Mouse (Mus musculus) liver, embryonic 11.5 days (tissue): ENCODE data around the gene B230219D22Rik. TPM values are rescaled to one million over a fixed set of nuclear protein-coding genes. Genes with fewer than 3 reads are reported as not detected.

ENCODE experiments used
- ATAC-seq: fragments of 200-750 bp; cut with Nextera tagmentation; replicated peaks from 2 replicates; pipeline ENCODE4 v1.8.0; 2017; ENCODE audit warnings: moderate number of reproducible peaks, mild to moderate bottlenecking, moderate TSS enrichment, moderate library complexity; ENCODE audit not compliant: low FRiP score
- DNase-seq: peaks from one replicate; pipeline ENCODE4 v3.0.0-alpha.2; 2017; ENCODE audit warnings: low spot score
- H3K27ac ChIP-seq: fragments of 300-500 bp; sonication (generic); 2 replicates; pipeline ENCODE4 v1.5.1; 2014; ENCODE audit warnings: mild to moderate bottlenecking, low read depth, low read length, control low read depth
- H3K27me3 ChIP-seq: fragments of 300-500 bp; sonication (generic); replicated peaks from 2 replicates; pipeline ENCODE4 v1.6.1; 2014; ENCODE audit warnings: low read length, mixed read lengths; ENCODE audit not compliant: control insufficient read depth, insufficient read depth
- H3K36me3 ChIP-seq: fragments of 300-500 bp; sonication (generic); 2 replicates; pipeline ENCODE4 v1.6.1; 2014; ENCODE audit warnings: mild to moderate bottlenecking, low read length, moderate library complexity, mixed read lengths; ENCODE audit not compliant: control insufficient read depth, insufficient read depth
- H3K4me1 ChIP-seq: fragments of 300-500 bp; sonication (generic); replicated peaks from 2 replicates; pipeline ENCODE4 v1.6.1; 2014; ENCODE audit warnings: low read length, mixed read lengths; ENCODE audit not compliant: control insufficient read depth, insufficient read depth
- H3K4me2 ChIP-seq: fragments of 300-500 bp; sonication (generic); 2 replicates; pipeline ENCODE4 v1.6.1; 2014; ENCODE audit warnings: mild to moderate bottlenecking, control low read depth, moderate library complexity
- H3K4me3 ChIP-seq: fragments of 300-500 bp; sonication (generic); 2 replicates; pipeline ENCODE4 v1.5.1; 2014; ENCODE audit warnings: low read depth, low read length, control low read depth
- H3K9ac ChIP-seq: fragments of 300-500 bp; sonication (generic); 2 replicates; pipeline ENCODE4 v1.6.1; 2014; ENCODE audit warnings: low read depth, low read length, control low read depth
- H3K9me3 ChIP-seq: fragments of 300-500 bp; sonication (generic); 2 replicates; pipeline ENCODE4 v1.6.1; 2016; ENCODE audit warnings: low read length, inconsistent platforms, mixed read lengths; ENCODE audit not compliant: control insufficient read depth
- WGBS: fragments of 180-500 bp; shearing (Covaris S2); extraction: QIAGEN DNeasy Blood & Tissue Kit; methylation state at CpG from one replicate; pipeline ENCODE4 v1.1.7; 2014; 5-methylcytosine and 5-hydroxymethylcytosine counted together
- polyA plus RNA-seq: library from polyadenylated mRNA; unstranded; fragments of >200 nt; fragmentation: Nextera tagmentation; extraction: Ambion mirVana; gene quantifications from 2 replicates; pipeline ENCODE4 v1.2.1, GENCODE M21; 2014

The B230219D22Rik gene
- 39.3 and 42.8 TPM in 2 replicates for polyA plus RNA-seq

DNA sequence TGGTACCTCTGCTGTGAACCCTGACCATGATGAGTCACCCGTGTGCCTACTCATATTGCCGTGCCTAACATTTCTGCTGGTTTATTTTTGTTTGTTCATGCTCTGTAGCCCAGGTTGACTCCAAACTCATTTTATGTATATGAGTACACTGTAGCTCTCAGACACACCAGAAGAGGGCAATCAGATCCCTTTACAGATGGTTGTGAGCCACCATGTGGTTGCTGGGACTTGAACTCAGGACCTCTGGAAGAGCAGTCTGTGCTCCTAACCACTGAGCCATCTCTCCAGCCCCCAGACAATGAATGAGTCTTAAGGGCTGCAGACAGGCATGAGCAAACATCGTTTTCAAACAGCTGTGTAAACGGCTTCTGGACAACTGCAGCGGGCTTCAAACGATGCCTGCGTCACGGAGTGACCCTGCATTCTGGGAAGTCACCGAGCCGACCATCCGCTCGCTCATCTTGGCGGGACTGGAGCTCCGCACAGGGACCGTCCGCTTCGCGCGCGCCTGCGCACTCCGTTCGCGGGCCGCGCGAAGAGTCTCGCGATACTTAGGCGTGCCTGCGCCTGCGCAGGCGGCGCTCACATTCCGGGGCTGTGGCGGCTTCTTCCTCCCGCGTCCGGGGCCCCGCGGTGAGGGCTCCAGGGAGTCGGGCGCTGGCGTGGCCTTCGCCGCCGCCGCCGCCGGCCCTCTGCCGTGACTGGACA lies at the start of gene B230219D22Rik:
B230219D22Rik (plus strand) TSS at position 590 of the 708 bp plus-strand sequence.
- no peaks in the 10 kb centered on the region for H3K36me3 ChIP-seq
- DNase-seq (peak; percentile 87), ATAC-seq (peak; percentile 95)
- peak within 1 kb of the TSS; percentile 98 for H3K4me3 ChIP-seq
- H3K27ac ChIP-seq: peak within 1 kb of the TSS; percentile 99
- H3K4me1 ChIP-seq: peaks cover 14% of the 10 kb centered on the region
- peak within 1 kb of the TSS; percentile 78 for H3K4me2 ChIP-seq
- H3K27me3 ChIP-seq: no peaks in the 10 kb centered on the region
- no peaks in the 10 kb centered on the region for H3K9me3 ChIP-seq
- H3K9ac ChIP-seq: peak within 1 kb of the TSS; percentile 100
- 2% methylated on average over 51 of the region's 51 CpGs for WGBS

DNA sequence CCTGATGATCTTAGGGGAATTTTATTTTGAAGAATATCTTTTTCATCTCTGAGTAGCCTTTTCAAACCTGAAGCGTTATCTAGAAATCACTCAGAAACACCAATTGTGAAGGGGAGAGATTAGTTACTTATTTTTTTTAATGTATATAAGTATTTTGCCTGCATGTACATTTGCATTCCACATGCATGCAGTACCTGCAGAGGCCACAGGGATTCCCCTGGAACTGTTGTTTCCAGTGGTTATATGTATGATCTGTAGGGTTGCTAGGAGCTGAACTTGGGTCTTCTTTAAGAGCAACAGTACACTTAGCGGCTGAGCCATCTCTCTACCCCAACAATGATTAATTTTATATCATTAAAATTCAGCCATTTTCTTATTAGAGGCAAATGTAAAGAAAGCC lies 48.4 kb upstream of the B230219D22Rik start:
- peaks cover 46% of the 10 kb centered on the region for H3K36me3 ChIP-seq
- DNase-seq: no peak

DNA sequence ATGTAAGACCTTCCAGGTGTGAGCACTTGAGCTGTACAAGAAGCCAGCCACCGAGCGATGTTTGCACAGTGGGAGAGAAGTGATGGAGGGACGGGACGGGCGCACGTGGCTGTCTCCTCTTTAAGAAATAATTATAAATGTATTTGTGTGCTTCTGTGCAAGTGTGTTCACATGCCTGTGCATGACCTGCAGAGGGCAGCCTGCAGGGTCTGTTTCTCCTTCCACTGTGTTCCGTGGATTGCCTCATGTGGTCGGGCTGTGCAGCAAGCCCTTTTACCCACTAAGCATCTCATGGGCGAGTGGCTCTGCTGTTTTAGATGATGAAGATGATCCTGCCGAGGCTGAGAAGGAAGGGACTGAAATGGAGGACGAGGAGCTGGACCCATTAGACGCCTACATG lies 42.8 kb upstream of the B230219D22Rik start:
- Histone ChIP-seq H3K9ac (no peak overlapping the region), H3K9me3 (no peaks in the 10 kb centered on the region), H3K4me3 (no peak overlapping the region), H3K36me3 (peaks cover 74% of the 10 kb centered on the region), H3K4me2 (no peak overlapping the region), H3K4me1 (no peaks in the 10 kb centered on the region), H3K27me3 (no peaks in the 10 kb centered on the region), H3K27ac (no peak overlapping the region)
- WGBS: 89% methylated on average over 12 of the region's 12 CpGs
- ATAC-seq (no peak), DNase-seq (no peak)

More for the DNA sequence above, 48.4 kb upstream of the B230219D22Rik start:
- no peak overlapping the region for H3K4me3 ChIP-seq
- no peak overlapping the region for H3K9ac ChIP-seq
- no peaks in the 10 kb centered on the region for H3K27me3 ChIP-seq
- WGBS: 92% methylated on average over 2 of the region's 2 CpGs
- H3K27ac ChIP-seq: no peak overlapping the region
- H3K4me2 ChIP-seq: no peak overlapping the region
- no peaks in the 10 kb centered on the region for H3K4me1 ChIP-seq
- H3K9me3 ChIP-seq: no peaks in the 10 kb centered on the region
- no peak for ATAC-seq

DNA sequence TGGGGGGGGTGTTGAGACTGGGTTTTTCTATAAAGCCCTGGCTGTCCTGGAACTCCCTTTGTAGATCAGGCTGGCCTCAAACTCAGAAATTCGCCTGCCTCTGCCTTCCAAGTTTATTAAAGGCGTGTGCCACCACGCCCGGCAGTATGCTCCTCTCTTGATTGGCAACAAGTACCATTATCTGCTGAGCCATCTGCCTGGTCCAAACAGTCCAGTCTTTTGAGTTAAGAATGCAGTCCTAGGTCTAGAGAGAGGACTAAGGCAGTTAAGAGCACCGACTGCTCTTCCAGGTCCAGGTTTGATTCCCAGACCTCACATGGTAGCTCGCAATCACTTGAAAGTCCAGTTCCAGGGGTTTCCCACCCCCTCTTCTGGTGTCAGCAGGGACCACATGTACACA lies 41.9 kb upstream of the B230219D22Rik start:
- DNase-seq (no peak), ATAC-seq (no peak)
- WGBS: 82% methylated on average over 6 of the region's 6 CpGs
- H3K27ac ChIP-seq: no peak overlapping the region
- H3K36me3 ChIP-seq: peaks cover 74% of the 10 kb centered on the region
- no peak overlapping the region for H3K9ac ChIP-seq
- H3K4me3 ChIP-seq: no peak overlapping the region
- no peaks in the 10 kb centered on the region for H3K4me1 ChIP-seq
- H3K27me3 ChIP-seq: no peaks in the 10 kb centered on the region
- no peaks in the 10 kb centered on the region for H3K9me3 ChIP-seq
- no peak overlapping the region for H3K4me2 ChIP-seq

DNA sequence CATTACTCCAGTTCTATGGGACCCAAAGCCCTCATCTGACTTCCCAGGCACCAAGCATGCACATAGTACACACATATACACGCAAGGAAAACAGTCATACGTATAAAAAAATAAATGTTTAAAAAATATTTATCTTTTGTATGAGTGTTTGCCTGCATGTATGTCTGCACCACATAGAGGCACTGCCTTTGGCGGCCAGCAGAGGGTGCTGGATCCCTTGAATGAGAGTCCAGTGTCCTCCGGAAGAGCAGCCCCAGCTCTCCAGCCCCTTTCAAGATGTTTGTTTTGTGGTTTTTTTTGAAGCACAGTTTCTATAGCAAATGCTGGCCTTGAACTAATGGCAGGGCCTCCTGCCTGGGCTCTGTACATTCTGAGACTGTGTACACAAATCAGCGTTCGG lies 24.4 kb upstream of the B230219D22Rik start:
- Histone ChIP-seq H3K36me3 (peaks cover 69% of the 10 kb centered on the region), H3K27me3 (no peaks in the 10 kb centered on the region), H3K4me3 (no peak overlapping the region), H3K4me2 (no peak overlapping the region), H3K27ac (no peak overlapping the region), H3K9me3 (peaks cover 3% of the 10 kb centered on the region; the same call in 1 of the 2 replicates), H3K4me1 (no peaks in the 10 kb centered on the region), H3K9ac (no peak overlapping the region)
- 81% methylated on average over 6 of the region's 6 CpGs for WGBS
- no peak for ATAC-seq
- DNase-seq: no peak

DNA sequence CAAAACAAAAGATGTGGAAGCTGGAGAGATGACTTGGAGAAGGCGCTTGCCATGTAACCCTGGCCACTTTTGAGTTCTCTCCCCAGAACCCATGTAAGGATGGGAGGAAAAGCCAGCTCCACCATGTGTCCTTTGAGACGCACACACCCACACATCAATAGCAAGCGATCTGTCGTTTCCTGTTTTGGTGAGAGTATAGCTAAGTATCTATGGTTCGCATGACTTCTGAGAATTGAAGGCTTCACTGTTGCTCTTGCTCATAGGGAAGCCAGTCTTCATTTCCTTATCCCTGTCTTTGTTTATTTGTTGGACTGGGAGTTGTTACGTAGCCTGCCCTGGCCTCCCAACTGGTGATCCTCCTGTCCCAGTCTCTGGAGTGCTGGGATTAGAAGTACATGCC lies 20.2 kb upstream of the B230219D22Rik start:
- Histone ChIP-seq H3K4me2 (no peak overlapping the region), H3K4me3 (no peak overlapping the region), H3K9me3 (peaks cover 3% of the 10 kb centered on the region; the same call in 1 of the 2 replicates), H3K36me3 (peaks cover 56% of the 10 kb centered on the region), H3K27ac (no peak overlapping the region), H3K9ac (no peak overlapping the region), H3K4me1 (no peaks in the 10 kb centered on the region), H3K27me3 (no peaks in the 10 kb centered on the region)
- 89% methylated on average over 6 of the region's 6 CpGs for WGBS
- ATAC-seq: no peak
- DNase-seq: no peak

DNA sequence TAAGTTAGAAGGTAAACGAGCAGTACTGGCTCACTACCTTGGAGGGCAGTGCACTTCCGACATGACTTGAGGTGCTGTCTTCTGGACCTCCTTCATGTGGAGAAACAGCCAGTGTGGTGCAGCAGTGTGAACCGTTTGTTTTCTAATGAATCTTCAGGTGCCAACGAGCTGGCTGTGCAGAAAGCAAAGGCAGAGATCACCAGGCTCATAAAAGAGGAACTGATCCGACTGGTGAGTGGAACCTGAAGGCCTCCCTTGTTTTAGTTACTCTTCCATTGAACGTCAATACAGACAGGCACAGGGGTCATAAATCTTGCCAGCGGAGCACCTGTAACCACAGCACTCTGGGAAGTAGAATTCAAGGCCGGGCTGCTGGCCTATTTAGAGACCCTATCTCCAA lies 15.6 kb upstream of the B230219D22Rik start:
- WGBS: 81% methylated on average over 8 of the region's 8 CpGs
- no peak overlapping the region for H3K27ac ChIP-seq
- no peaks in the 10 kb centered on the region for H3K4me1 ChIP-seq
- H3K27me3 ChIP-seq: no peaks in the 10 kb centered on the region
- ATAC-seq: no peak
- H3K36me3 ChIP-seq: peaks cover 44% of the 10 kb centered on the region
- no peak overlapping the region for H3K4me2 ChIP-seq
- no peaks in the 10 kb centered on the region for H3K9me3 ChIP-seq
- no peak overlapping the region for H3K4me3 ChIP-seq
- DNase-seq: no peak
- no peak overlapping the region for H3K9ac ChIP-seq

DNA sequence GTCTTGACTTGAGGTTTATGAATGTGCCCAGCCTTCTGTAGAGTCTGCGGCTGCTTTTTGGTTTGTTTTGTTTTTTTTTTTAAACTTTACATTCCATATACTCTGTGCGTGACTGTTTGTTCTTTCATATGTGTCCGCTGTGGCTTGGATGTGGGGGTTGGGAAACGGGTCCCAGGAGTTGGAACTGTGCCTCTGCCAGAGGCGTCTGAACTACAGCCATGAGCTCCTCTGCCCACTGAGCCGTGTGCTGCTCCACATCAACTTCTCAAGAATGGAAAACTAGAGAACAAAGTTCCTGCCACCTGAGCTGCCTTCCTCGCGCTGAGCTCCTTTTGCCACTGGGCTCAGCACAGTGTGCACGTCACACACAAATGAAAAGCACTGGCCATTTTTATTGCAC lies 10.7 kb upstream of the B230219D22Rik start:
- WGBS: 88% methylated on average over 9 of the region's 9 CpGs
- DNase-seq (no peak), ATAC-seq (no peak)
- Histone ChIP-seq H3K27ac (no peak overlapping the region), H3K4me2 (no peak overlapping the region), H3K9me3 (no peaks in the 10 kb centered on the region), H3K9ac (no peak overlapping the region), H3K36me3 (peaks cover 26% of the 10 kb centered on the region), H3K4me3 (no peak overlapping the region), H3K4me1 (no peaks in the 10 kb centered on the region), H3K27me3 (no peaks in the 10 kb centered on the region)

DNA sequence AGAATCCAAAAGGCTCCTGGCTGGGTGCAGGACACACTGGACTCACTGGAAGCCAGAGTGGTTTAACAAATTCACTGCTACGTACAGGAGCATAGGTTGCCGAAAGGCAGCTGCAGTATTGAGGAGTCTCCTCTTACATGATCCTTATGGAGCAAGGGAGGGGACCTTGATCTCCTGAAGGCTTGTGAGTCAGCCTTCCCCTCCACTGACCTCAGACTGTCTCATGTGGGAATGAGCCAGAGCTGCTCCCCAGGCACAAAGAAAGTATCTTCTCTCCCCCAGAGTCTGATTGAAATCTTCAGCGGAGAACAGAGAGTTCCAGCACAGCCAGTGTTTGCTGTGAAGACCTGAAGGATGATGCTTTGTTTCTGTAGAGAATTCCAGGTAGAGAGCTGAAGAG lies 9.3 kb upstream of the B230219D22Rik start:
- Histone ChIP-seq H3K9ac (no peak overlapping the region), H3K4me2 (no peak overlapping the region), H3K4me3 (no peak overlapping the region), H3K27me3 (no peaks in the 10 kb centered on the region), H3K9me3 (no peaks in the 10 kb centered on the region), H3K36me3 (peaks cover 15% of the 10 kb centered on the region), H3K4me1 (no peaks in the 10 kb centered on the region), H3K27ac (no peak overlapping the region)
- DNase-seq (no peak), ATAC-seq (no peak)
- WGBS: 89% methylated on average over 3 of the region's 3 CpGs
